Mouse (Mus musculus): ENCODE data around the gene Mfsd11. TPM values are rescaled to one million over a fixed set of nuclear protein-coding genes. Genes with fewer than 3 reads are reported as not detected.
"Not testable (repeated sequence)": the region's sequence is repeated elsewhere in the genome, so short reads cannot be mapped to it uniquely, and the experiment has no call there.

Gene Mfsd11
- polyA plus RNA-seq, 1 experiment from 2014 or later: 32.2 TPM

DNA sequence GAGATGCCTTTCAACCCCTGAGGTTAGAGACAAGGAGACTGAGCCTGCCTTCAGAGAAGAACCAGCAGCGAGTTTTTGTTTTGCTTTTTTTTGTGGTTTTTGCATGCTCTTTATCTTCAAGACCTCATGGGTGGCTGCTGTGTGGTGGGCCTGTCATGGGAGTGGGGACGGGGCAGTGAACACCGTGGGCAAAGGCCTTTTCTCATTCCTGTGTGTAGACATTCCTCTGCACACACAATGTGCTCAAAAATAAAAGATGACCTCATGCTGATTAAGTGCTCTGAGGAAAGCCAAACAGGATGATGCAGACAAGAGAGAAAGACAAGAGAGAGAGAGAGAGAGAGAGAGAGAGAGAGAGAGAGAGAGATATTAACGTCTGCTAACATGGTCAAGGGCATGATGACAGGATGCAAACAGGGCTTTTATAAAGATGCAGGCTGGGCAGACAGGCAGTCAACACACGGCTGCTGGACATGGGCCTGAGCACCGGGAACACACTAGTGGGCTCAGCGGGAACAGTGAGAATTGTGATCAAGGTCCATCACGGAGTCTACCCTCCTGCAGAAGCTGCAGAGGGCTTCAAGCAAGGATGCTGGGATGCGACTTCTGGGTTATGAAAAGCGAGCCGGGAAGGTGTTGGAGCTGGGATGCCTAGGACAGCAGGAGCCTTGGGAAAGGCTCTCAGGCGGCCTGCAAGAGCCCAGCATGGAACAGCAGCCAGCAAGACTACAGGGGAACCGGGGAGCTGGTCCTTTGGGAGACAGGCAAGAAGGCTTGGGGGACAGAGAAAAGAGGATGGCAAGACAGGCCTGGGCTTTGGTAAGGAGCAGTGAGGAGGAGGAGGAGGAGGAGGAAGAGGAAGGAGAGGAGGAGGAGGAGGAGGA lies 30.9 kb upstream of the Mfsd11 start:
- peak overlapping the region; percentile 77 for H3K9ac ChIP-seq
- peaks cover 74% of the 10 kb centered on the region for H3K4me1 ChIP-seq
- WGBS: 27% methylated on average over 13 of the region's 13 CpGs
- peaks cover 3% of the 10 kb centered on the region; the same call in 1 of the 2 replicates for H3K36me3 ChIP-seq
- no peaks in the 10 kb centered on the region for H3K9me3 ChIP-seq
- H3K4me2 ChIP-seq: peak overlapping the region; percentile 58
- peak; percentile 29; the same call in 1 of the 2 replicates for ATAC-seq (ENCODE audit: extremely low read depth, insufficient number of reproducible peaks, low FRiP score, low TSS enrichment)
- H3K27ac ChIP-seq (replicated peaks): peak overlapping the region; percentile 96
- H3K27me3 ChIP-seq (replicated peaks): no peaks in the 10 kb centered on the region
- H3K4me3 ChIP-seq: peak overlapping the region; percentile 29

DNA sequence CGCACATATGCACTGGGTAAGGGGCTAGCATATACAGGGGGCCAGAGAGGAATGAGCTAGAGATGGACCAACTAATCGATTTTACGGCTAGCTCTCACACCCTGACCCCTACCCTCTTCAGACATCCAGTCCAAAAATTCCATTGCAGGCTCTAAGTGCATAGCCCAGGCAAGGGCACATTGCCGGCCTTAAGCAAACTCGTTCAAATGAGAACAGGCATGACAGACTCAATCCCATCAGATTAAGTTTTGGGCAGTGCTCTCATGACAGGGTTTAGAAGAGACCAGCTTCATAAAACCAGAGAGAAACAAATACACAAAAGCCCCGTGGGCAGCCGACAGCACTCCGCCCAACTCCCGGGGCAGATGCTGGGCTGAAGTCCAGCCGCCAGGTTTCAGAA lies 30.0 kb upstream of the Mfsd11 start:
- Histone ChIP-seq H3K36me3 (peaks cover 3% of the 10 kb centered on the region; the same call in 1 of the 2 replicates), H3K4me3 (no peak overlapping the region), H3K9ac (peak overlapping the region; percentile 77), H3K4me2 (peak overlapping the region; percentile 58), H3K27ac (replicated peaks) (peak overlapping the region; percentile 96), H3K27me3 (replicated peaks) (no peaks in the 10 kb centered on the region), H3K9me3 (no peaks in the 10 kb centered on the region), H3K4me1 (peaks cover 74% of the 10 kb centered on the region)
- WGBS: 64% methylated on average over 10 of the region's 10 CpGs
- no peak for ATAC-seq (ENCODE audit: extremely low read depth, insufficient number of reproducible peaks, low FRiP score, low TSS enrichment)

DNA sequence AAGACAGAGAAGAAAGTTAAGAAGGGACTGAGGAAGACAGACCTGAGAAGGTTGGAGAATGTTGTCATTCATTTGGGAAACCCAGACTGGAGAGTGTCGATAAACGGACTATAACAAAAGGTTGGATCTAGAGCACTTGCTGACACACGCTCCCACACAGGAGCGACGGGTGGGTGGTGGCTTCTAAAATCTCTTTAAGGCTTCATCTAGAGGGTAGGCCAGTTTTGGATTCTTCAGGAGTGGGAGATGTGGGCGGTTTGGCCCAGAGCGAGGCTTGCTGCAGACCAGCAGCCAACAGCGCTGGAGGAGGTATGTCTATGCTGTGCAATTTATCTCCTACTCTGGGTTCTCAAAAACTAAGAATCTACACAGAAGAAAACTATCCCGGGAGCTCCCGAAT lies 29.6 kb upstream of the Mfsd11 start:
- H3K9ac ChIP-seq: peak overlapping the region; percentile 77
- peaks cover 74% of the 10 kb centered on the region for H3K4me1 ChIP-seq
- H3K36me3 ChIP-seq: peaks cover 3% of the 10 kb centered on the region; the same call in 1 of the 2 replicates
- H3K27me3 ChIP-seq (replicated peaks): no peaks in the 10 kb centered on the region
- WGBS: 81% methylated on average over 10 of the region's 10 CpGs
- H3K4me2 ChIP-seq: peak overlapping the region; percentile 58
- ATAC-seq (ENCODE audit: extremely low read depth, insufficient number of reproducible peaks, low FRiP score, low TSS enrichment): no peak
- H3K9me3 ChIP-seq: no peaks in the 10 kb centered on the region
- H3K27ac ChIP-seq (replicated peaks): peak overlapping the region; percentile 96
- H3K4me3 ChIP-seq: no peak overlapping the region

DNA sequence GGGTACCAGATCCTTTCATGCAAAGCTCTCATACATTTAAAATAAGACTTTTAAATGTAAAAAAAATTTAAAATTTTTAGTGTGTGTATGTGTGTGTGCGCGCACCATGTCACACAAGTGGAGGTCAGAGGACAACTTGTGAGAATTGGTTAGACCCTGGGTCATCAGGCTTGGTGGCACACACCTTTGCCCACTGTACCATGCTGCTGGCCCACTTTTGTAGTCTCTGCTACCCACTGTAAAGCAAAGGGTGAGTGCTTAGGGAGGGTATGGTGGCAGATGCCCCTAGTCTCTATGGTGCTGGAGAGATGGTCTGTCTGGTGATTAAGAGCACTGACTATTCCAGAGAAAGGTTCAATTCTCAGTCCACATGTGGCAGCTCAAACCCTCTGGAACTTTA lies 29.0 kb upstream of the Mfsd11 start:
- Histone ChIP-seq H3K4me1 (peaks cover 77% of the 10 kb centered on the region), H3K9me3 (no peaks in the 10 kb centered on the region), H3K4me2 (no peak overlapping the region), H3K9ac (no peak overlapping the region), H3K4me3 (no peak overlapping the region), H3K27me3 (replicated peaks) (no peaks in the 10 kb centered on the region), H3K27ac (replicated peaks) (no peak overlapping the region), H3K36me3 (peaks cover 3% of the 10 kb centered on the region; the same call in 1 of the 2 replicates)
- no peak for ATAC-seq (ENCODE audit: extremely low read depth, insufficient number of reproducible peaks, low FRiP score, low TSS enrichment)
- 98% methylated on average over 2 of the region's 2 CpGs for WGBS

DNA sequence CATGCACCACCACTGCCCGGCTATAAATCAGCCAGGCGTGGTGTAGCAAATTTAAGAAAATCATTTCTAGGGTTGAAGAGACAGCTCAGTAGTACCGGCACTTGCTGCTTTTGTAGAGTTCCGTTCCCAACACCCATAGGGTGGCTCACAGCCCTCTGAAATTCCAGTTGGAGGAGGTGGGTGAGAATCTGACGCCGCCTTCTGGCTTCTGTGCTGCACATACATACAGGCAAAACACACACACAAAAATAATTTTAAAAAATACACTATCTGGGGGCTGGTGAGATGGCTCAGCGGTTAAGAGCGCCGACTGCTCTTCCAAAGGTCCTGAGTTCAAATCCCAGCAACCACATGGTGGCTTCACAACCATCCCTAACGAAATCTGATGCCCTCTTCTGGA lies 28.4 kb upstream of the Mfsd11 start:
- H3K27ac ChIP-seq (replicated peaks); H3K4me2 ChIP-seq; H3K27me3 ChIP-seq (replicated peaks); ATAC-seq (ENCODE audit: extremely low read depth, insufficient number of reproducible peaks, low FRiP score, low TSS enrichment); H3K4me3 ChIP-seq; H3K9ac ChIP-seq; H3K9me3 ChIP-seq; H3K36me3 ChIP-seq: not testable (repeated sequence)
- H3K4me1 ChIP-seq: peaks cover 79% of the 10 kb centered on the region
- WGBS: 93% methylated on average over 10 of the region's 10 CpGs

DNA sequence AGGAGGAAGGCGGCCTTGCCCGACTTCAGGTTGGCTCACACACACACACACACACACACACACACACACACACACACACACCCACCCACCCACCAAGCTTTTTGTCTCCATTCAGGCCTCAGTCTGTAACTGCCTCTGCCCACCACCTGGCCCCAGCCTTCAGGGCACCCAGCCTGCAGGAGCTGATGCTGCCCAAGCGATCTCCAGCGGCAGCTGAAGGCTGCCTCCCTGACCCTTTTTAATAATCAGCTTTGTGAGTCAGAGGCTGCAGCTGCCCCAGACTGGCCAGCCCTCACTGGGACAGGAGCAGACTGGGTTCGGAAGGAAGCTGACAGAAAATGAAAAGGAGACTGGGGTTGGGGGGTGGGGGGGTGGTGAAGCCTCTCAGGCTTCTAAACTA lies 27.0 kb upstream of the Mfsd11 start:
- no peak for ATAC-seq (ENCODE audit: extremely low read depth, insufficient number of reproducible peaks, low FRiP score, low TSS enrichment)
- Histone ChIP-seq H3K4me1 (peaks cover 73% of the 10 kb centered on the region), H3K9ac (peak overlapping the region; percentile 45; the same call in 1 of the 2 replicates), H3K36me3 (peaks cover 3% of the 10 kb centered on the region; the same call in 1 of the 2 replicates), H3K9me3 (no peaks in the 10 kb centered on the region), H3K27ac (replicated peaks) (peak overlapping the region; percentile 48; the same call in 1 of the 2 replicates), H3K4me2 (peak overlapping the region; percentile 27; the same call in 1 of the 2 replicates), H3K27me3 (replicated peaks) (no peaks in the 10 kb centered on the region), H3K4me3 (peak overlapping the region; percentile 10)
- 60% methylated on average over 5 of the region's 5 CpGs for WGBS

DNA sequence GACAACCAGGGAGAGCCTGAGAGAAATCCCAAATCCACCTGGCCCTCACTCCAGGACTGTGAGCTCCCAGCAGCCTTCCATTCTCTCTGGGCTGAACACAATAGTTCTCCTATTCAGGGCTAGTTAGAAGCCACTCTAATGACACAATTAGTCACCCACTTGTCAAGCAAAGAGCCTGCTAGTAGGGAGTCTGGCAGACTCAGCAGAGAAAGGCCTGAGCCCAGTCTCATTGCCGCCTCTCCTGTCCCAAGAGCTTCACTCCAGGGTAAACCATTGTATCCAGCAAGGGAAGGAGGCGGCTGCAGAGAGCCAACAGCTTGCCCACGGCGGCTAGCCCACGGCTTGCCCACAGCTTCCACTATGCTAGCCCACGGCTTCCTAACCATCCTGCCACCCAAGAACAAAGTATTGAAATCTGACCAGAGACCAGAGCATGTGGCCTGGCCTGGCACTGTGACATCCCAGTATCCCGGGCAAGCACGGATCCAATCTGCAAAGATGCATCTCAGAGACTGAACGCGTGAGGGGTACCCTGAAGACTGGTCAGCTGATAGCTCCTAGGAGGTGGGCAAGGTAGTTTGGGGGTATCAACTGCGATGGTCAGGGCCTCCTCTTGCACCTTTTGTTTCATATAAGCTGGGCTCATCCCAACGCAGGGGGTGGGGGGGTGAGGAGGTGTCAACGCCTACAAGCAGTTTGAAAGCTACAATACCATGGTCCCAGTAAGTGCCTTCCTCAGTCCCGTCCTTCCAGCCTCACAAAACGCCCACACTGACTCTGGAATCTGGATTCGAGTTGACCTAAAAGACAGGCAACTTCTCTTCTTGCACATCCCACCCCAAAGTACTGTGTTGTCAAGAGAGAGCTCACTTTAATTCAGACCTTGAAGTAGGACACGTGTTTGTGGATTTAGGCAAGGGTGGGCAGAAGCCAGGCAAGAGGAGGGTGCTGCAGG lies 25.4 kb upstream of the Mfsd11 start:
- Histone ChIP-seq H3K4me3 (peak overlapping the region; percentile 83), H3K27me3 (replicated peaks) (no peaks in the 10 kb centered on the region), H3K4me1 (peaks cover 57% of the 10 kb centered on the region), H3K9me3 (no peaks in the 10 kb centered on the region), H3K9ac (peak overlapping the region; percentile 94), H3K4me2 (peak overlapping the region; percentile 85), H3K27ac (replicated peaks) (peak overlapping the region; percentile 83), H3K36me3 (peaks cover 12% of the 10 kb centered on the region)
- no peak for ATAC-seq (ENCODE audit: extremely low read depth, insufficient number of reproducible peaks, low FRiP score, low TSS enrichment)
- WGBS: 41% methylated on average over 17 of the region's 17 CpGs

DNA sequence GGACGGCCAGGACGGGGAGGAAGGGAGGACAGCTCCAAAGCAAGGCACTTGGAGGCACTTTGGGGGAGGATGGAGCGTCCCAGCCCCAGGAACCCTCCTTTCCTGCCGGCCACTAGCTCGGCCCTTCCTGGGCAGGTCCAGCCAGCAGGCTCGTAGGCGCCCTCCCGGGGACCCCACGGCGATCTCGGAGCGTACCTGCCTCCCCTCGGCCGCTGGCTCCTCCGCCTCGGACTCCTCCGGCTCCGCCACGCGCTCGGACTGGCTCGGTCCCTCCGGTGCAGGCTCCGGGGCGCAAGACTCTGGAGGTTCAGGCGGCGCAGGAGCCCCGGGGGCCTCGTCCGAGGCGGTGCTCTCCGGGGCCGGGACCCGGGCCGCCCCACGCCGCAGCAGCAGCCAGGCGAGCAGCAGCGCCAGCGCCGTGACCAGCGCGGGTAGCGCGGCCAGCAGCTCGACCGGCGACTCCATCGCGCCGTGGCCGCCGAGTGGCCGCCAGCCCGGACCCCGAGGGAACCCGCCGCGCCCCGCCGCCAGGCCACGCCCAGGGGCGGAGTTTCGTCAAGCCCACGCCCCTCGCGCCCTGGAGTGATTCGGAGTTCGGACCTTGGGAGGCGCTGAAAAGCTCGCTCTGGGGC lies 24.6 kb upstream of the Mfsd11 start, which contains the start of gene Mxra7:
Gene Mxra7 (minus strand): TSS at position 513 of the 632 bp plus-strand sequence.
- Histone ChIP-seq H3K36me3 (peaks cover 12% of the 10 kb centered on the region), H3K4me2 (peak within 1 kb of the TSS; percentile 85), H3K9me3 (no peaks in the 10 kb centered on the region), H3K27ac (replicated peaks) (peak within 1 kb of the TSS; percentile 83), H3K4me3 (peak within 1 kb of the TSS; percentile 83), H3K27me3 (replicated peaks) (no peaks in the 10 kb centered on the region), H3K4me1 (peaks cover 49% of the 10 kb centered on the region), H3K9ac (peak within 1 kb of the TSS; percentile 94)
- peak; percentile 53 for ATAC-seq (ENCODE audit: extremely low read depth, insufficient number of reproducible peaks, low FRiP score, low TSS enrichment)
- WGBS: under 1% methylated on average over 71 of the region's 71 CpGs

DNA sequence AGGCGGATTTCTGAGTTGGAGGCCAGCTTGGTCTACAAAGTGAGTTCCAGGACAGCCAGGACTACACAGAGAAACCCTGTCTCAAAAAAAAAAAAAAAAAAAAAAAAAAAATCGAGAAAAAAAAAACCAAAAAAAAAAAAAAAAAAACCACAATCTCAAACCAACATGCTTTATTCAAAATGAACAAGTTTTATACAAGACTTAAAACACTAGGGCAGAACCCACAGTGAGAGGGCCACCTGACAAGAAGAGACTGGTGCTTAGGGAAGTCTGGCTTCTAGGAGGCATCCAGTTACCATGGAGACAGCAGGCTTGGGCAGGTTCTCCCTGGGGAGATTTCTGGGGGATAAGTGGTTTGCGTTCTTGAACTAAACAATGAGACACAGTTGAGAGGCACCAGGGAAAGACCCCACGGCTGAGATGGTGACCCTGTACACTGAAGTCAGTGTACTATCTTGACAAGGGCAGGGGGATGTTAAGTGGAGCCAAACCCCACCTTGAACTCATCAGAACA lies 20.0 kb upstream of the Mfsd11 start:
- H3K36me3 ChIP-seq: peaks cover 55% of the 10 kb centered on the region
- H3K4me1 ChIP-seq: peaks cover 25% of the 10 kb centered on the region
- H3K4me3 ChIP-seq: no peak overlapping the region
- H3K27ac ChIP-seq (replicated peaks): no peak overlapping the region
- no peak overlapping the region for H3K4me2 ChIP-seq
- H3K27me3 ChIP-seq (replicated peaks): no peaks in the 10 kb centered on the region
- ATAC-seq (ENCODE audit: extremely low read depth, insufficient number of reproducible peaks, low FRiP score, low TSS enrichment): no peak
- H3K9me3 ChIP-seq: no peaks in the 10 kb centered on the region
- 42% methylated on average over 4 of the region's 4 CpGs for WGBS
- H3K9ac ChIP-seq: no peak overlapping the region

DNA sequence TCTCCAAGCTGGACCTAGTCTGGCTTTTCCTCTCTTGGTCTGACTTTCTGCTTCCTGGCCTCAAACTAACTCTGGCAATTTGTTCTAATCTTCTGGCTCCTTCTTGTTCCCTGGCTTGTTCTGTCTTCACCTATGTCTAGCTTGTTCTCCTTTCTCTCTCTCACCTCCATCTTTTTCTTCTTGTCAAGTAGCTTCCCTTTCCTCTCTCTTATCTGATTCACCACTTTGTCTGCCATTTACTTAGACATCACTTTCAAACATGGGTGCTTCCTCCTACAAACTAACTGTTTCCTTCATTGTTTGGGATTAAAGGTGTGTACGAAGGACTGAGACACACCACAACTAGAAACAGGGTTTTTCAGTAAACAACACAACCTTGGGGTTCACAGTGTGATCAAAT lies 17.3 kb upstream of the Mfsd11 start:
- H3K36me3 ChIP-seq: peaks cover 82% of the 10 kb centered on the region

More for the DNA sequence above, 17.3 kb upstream of the Mfsd11 start:
- Histone ChIP-seq H3K27me3 (replicated peaks) (no peaks in the 10 kb centered on the region), H3K4me1 (peaks cover 18% of the 10 kb centered on the region), H3K4me3 (no peak overlapping the region), H3K4me2 (no peak overlapping the region), H3K27ac (replicated peaks) (no peak overlapping the region), H3K9me3 (no peaks in the 10 kb centered on the region), H3K9ac (no peak overlapping the region)
- ATAC-seq (ENCODE audit: extremely low read depth, insufficient number of reproducible peaks, low FRiP score, low TSS enrichment): no peak
- 88% methylated on average over 1 of the region's 1 CpGs for WGBS
